Mouse (Mus musculus) neural tube, embryonic 11.5 days (tissue): ENCODE data around the gene Map2k3. TPM values are rescaled to one million over a fixed set of nuclear protein-coding genes. Genes with fewer than 3 reads are reported as not detected.

Source experiments
- ATAC-seq: fragments of 200-750 bp; cut with Nextera tagmentation; 2 replicates; pipeline ENCODE4 v1.8.0; 2017; ENCODE audit warnings: moderate number of reproducible peaks, mild to moderate bottlenecking, moderate TSS enrichment, moderate library complexity; ENCODE audit not compliant: insufficient read depth, low FRiP score, low TSS enrichment
- DNase-seq: peaks from one replicate; pipeline ENCODE4 v3.0.0-alpha.2; 2015; ENCODE audit warnings: low spot score
- H3K27ac ChIP-seq: fragments of 300-500 bp; sonication (generic); 2 replicates; pipeline ENCODE4 v1.5.1; 2014; ENCODE audit warnings: low read depth, mild to moderate bottlenecking, low read length
- H3K27me3 ChIP-seq: fragments of 300-500 bp; sonication (generic); 2 replicates; pipeline ENCODE4 v1.6.1; 2014; ENCODE audit warnings: mild to moderate bottlenecking, low read length, mixed read lengths; ENCODE audit not compliant: control insufficient read depth, insufficient read depth
- H3K36me3 ChIP-seq: fragments of 300-500 bp; sonication (generic); 2 replicates; pipeline ENCODE4 v1.6.1; 2014; ENCODE audit warnings: mild to moderate bottlenecking, low read length, moderate library complexity, mixed read lengths; ENCODE audit not compliant: control insufficient read depth, insufficient read depth
- H3K4me1 ChIP-seq: fragments of 300-500 bp; sonication (generic); 2 replicates; pipeline ENCODE4 v1.6.1; 2014; ENCODE audit warnings: low read length, mixed read lengths; ENCODE audit not compliant: control insufficient read depth, insufficient read depth
- H3K4me2 ChIP-seq: fragments of 300-500 bp; sonication (generic); 2 replicates; pipeline ENCODE4 v1.6.1; 2014; ENCODE audit warnings: low read depth, mild to moderate bottlenecking, moderate library complexity
- H3K4me3 ChIP-seq: fragments of 300-500 bp; sonication (generic); 2 replicates; pipeline ENCODE4 v1.5.1; 2014; ENCODE audit warnings: low read depth, low read length
- H3K9ac ChIP-seq: fragments of 300-500 bp; sonication (generic); 2 replicates; pipeline ENCODE4 v1.6.1; 2014; ENCODE audit warnings: mild to moderate bottlenecking, low read length
- H3K9me3 ChIP-seq: fragments of 300-500 bp; sonication (generic); 2 replicates; pipeline ENCODE4 v1.6.1; 2016; ENCODE audit warnings: low read length; ENCODE audit not compliant: control insufficient read depth
- WGBS: fragments of 180-500 bp; shearing (Covaris S2); extraction: QIAGEN DNeasy Blood & Tissue Kit; methylation state at CpG from one replicate; pipeline ENCODE4 v1.1.7; 2014; 5-methylcytosine and 5-hydroxymethylcytosine counted together
- polyA plus RNA-seq: library from polyadenylated mRNA; unstranded; fragments of >200 nt; fragmentation: Nextera tagmentation; extraction: Ambion mirVana; gene quantifications from 2 replicates; pipeline ENCODE4 v1.2.1, GENCODE M21; 2014

Map2k3 gene
- polyA plus RNA-seq, 1 experiment from 2014 or later = 52.2 TPM

GRCm38 (mm10) chr11:60942263-60943015 lies 10.6 kb downstream of the Map2k3 start:
- no peaks in the 10 kb centered on the region for H3K27me3 ChIP-seq
- no peak overlapping the region for H3K9ac ChIP-seq
- ATAC-seq (no peak), DNase-seq (no peak)
- no peak overlapping the region for H3K27ac ChIP-seq
- peaks cover 6% of the 10 kb centered on the region for H3K36me3 ChIP-seq
- H3K9me3 ChIP-seq = no peaks in the 10 kb centered on the region
- 92% methylated on average over 9 of the region's 9 CpGs for WGBS
- H3K4me3 ChIP-seq = no peak overlapping the region
- no peak overlapping the region for H3K4me2 ChIP-seq
- H3K4me1 ChIP-seq = no peaks in the 10 kb centered on the region

GRCm38 (mm10) chr11:60945003-60945402 lies 13.2 kb downstream of the Map2k3 start:
- Histone ChIP-seq H3K36me3 (peaks cover 6% of the 10 kb centered on the region), H3K4me1 (no peaks in the 10 kb centered on the region), H3K9me3 (no peaks in the 10 kb centered on the region), H3K27me3 (no peaks in the 10 kb centered on the region), H3K27ac (no peak overlapping the region), H3K4me3 (no peak overlapping the region), H3K9ac (no peak overlapping the region), H3K4me2 (no peak overlapping the region)
- 87% methylated on average over 4 of the region's 4 CpGs for WGBS
- no peak for ATAC-seq
- no peak for DNase-seq

- Histone ChIP-seq H3K9me3 (no peaks in the 10 kb centered on the region), H3K4me1 (no peaks in the 10 kb centered on the region; the same call in 1 of the 2 replicates), H3K4me3 (no peak overlapping the region), H3K27ac (no peak overlapping the region), H3K4me2 (no peak overlapping the region), H3K36me3 (peaks cover 2% of the 10 kb centered on the region; the same call in 1 of the 2 replicates), H3K9ac (no peak overlapping the region), H3K27me3 (no peaks in the 10 kb centered on the region)
- no peak for DNase-seq
- no peak for ATAC-seq
- WGBS = 93% methylated on average over 5 of the region's 5 CpGs
Measured at GRCm38 (mm10) chr11:60951896-60952295, 20.1 kb downstream of the Map2k3 start.

GRCm38 (mm10) chr11:60952362-60952761 lies 20.5 kb downstream of the Map2k3 start:
- Histone ChIP-seq H3K27me3 (no peaks in the 10 kb centered on the region), H3K36me3 (peaks cover 2% of the 10 kb centered on the region; the same call in 1 of the 2 replicates), H3K4me2 (no peak overlapping the region), H3K9me3 (no peaks in the 10 kb centered on the region), H3K9ac (no peak overlapping the region), H3K27ac (no peak overlapping the region), H3K4me3 (no peak overlapping the region), H3K4me1 (no peaks in the 10 kb centered on the region; the same call in 1 of the 2 replicates)
- DNase-seq (no peak), ATAC-seq (no peak)
- WGBS = 91% methylated on average over 3 of the region's 3 CpGs

- no peaks in the 10 kb centered on the region for H3K9me3 ChIP-seq
- ATAC-seq (no peak), DNase-seq (no peak)
- WGBS = 92% methylated on average over 6 of the region's 6 CpGs
- no peak overlapping the region for H3K27ac ChIP-seq
- peaks cover 2% of the 10 kb centered on the region; the same call in 1 of the 2 replicates for H3K36me3 ChIP-seq
- no peak overlapping the region for H3K4me2 ChIP-seq
- no peak overlapping the region for H3K9ac ChIP-seq
- no peaks in the 10 kb centered on the region; the same call in 1 of the 2 replicates for H3K4me1 ChIP-seq
- H3K27me3 ChIP-seq = no peaks in the 10 kb centered on the region
- H3K4me3 ChIP-seq = no peak overlapping the region
Measured at GRCm38 (mm10) chr11:60952986-60953385, 21.2 kb downstream of the Map2k3 start.

- no peak overlapping the region for H3K4me3 ChIP-seq
- WGBS = 10% methylated on average over 15 of the region's 15 CpGs
- no peaks in the 10 kb centered on the region for H3K9me3 ChIP-seq
- DNase-seq = peak; percentile 92
- H3K4me1 ChIP-seq = no peaks in the 10 kb centered on the region; the same call in 1 of the 2 replicates
- no peak overlapping the region for H3K9ac ChIP-seq
- peak; percentile 90 for ATAC-seq
- H3K36me3 ChIP-seq = peaks cover 2% of the 10 kb centered on the region; the same call in 1 of the 2 replicates
- H3K4me2 ChIP-seq = peak overlapping the region; percentile 20; the same call in 1 of the 2 replicates
- no peak overlapping the region for H3K27ac ChIP-seq
- H3K27me3 ChIP-seq = no peaks in the 10 kb centered on the region
Measured at GRCm38 (mm10) chr11:60953803-60954202, 22.0 kb downstream of the Map2k3 start.

GRCm38 (mm10) chr11:60954255-60955104 lies 22.6 kb downstream of the Map2k3 start:
- Histone ChIP-seq H3K27ac (no peak overlapping the region), H3K27me3 (no peaks in the 10 kb centered on the region), H3K36me3 (peaks cover 2% of the 10 kb centered on the region; the same call in 1 of the 2 replicates), H3K4me1 (no peaks in the 10 kb centered on the region; the same call in 1 of the 2 replicates), H3K4me3 (no peak overlapping the region), H3K4me2 (no peak overlapping the region), H3K9ac (no peak overlapping the region), H3K9me3 (no peaks in the 10 kb centered on the region)
- ATAC-seq (no peak), DNase-seq (no peak)
- WGBS = 84% methylated on average over 10 of the region's 10 CpGs

GRCm38 (mm10) chr11:60955621-60956383 lies 24.0 kb downstream of the Map2k3 start:
- Histone ChIP-seq H3K4me1 (no peaks in the 10 kb centered on the region; the same call in 1 of the 2 replicates), H3K27me3 (no peaks in the 10 kb centered on the region), H3K4me3 (no peak overlapping the region), H3K27ac (no peak overlapping the region), H3K9ac (no peak overlapping the region), H3K9me3 (no peaks in the 10 kb centered on the region), H3K36me3 (peaks cover 2% of the 10 kb centered on the region; the same call in 1 of the 2 replicates), H3K4me2 (no peak overlapping the region)
- ATAC-seq (no peak), DNase-seq (no peak)
- WGBS = 87% methylated on average over 9 of the region's 9 CpGs
